Mouse (Mus musculus): ENCODE measurements at regions not wholly inside any gene's neighbourhood (a gene's known extent, or its start where the extent isn't known, plus 50 kb on each side); places are given as distances from the start of the nearest gene placed in this dataset.

- ATAC-seq (ENCODE audit: low FRiP score, low TSS enrichment) (no peak), DNase-seq (no peak)
- H3K9ac ChIP-seq (replicated peaks; ENCODE audit: low read length), result no peak overlapping the region
- no peak overlapping the region for H3K4me3 ChIP-seq (replicated peaks; ENCODE audit: low read depth, low read length)
- no peaks in the 10 kb centered on the region for H3K9me3 ChIP-seq (ENCODE audit: control insufficient read depth, low read length)
- no peaks in the 10 kb centered on the region for H3K27me3 ChIP-seq (ENCODE audit: control insufficient read depth, insufficient read depth, low read length)
- H3K36me3 ChIP-seq (ENCODE audit: control insufficient read depth, insufficient read depth, low read length), result no peaks in the 10 kb centered on the region
- H3K27ac ChIP-seq (replicated peaks; ENCODE audit: low read depth, low read length), result no peak overlapping the region
- H3K4me1 ChIP-seq (ENCODE audit: control insufficient read depth, insufficient read depth, low read length), result no peaks in the 10 kb centered on the region
- 84% methylated on average over 11 of the region's 11 CpGs for WGBS
- H3K4me2 ChIP-seq (ENCODE audit: low read length), result no peak overlapping the region
Observed at GRCm38 (mm10) chr3:149216759-149217400, 226.5 kb upstream of the Adgrl2 start.

GRCm38 (mm10) chr3:149215691-149216090 is 225.3 kb upstream of the Adgrl2 start:
- no peak overlapping the region for H3K27ac ChIP-seq (replicated peaks; ENCODE audit: low read depth, low read length)
- no peak overlapping the region for H3K4me3 ChIP-seq (replicated peaks; ENCODE audit: low read depth, low read length)
- ATAC-seq (ENCODE audit: low FRiP score, low TSS enrichment) (no peak), DNase-seq (no peak)
- H3K9ac ChIP-seq (replicated peaks; ENCODE audit: low read length), result no peak overlapping the region
- H3K4me2 ChIP-seq (ENCODE audit: low read length), result no peak overlapping the region
- no peaks in the 10 kb centered on the region for H3K9me3 ChIP-seq (ENCODE audit: control insufficient read depth, low read length)
- H3K36me3 ChIP-seq (ENCODE audit: control insufficient read depth, insufficient read depth, low read length), result no peaks in the 10 kb centered on the region
- no peaks in the 10 kb centered on the region for H3K4me1 ChIP-seq (ENCODE audit: control insufficient read depth, insufficient read depth, low read length)
- 54% methylated on average over 2 of the region's 2 CpGs for WGBS
- H3K27me3 ChIP-seq (ENCODE audit: control insufficient read depth, insufficient read depth, low read length), result no peaks in the 10 kb centered on the region

GRCm38 (mm10) chr3:149211909-149212308 is 221.6 kb upstream of the Adgrl2 start:
- no peak overlapping the region for H3K4me2 ChIP-seq (ENCODE audit: low read length)
- H3K9ac ChIP-seq (replicated peaks; ENCODE audit: low read length), result no peak overlapping the region
- H3K27me3 ChIP-seq (ENCODE audit: control insufficient read depth, insufficient read depth, low read length), result no peaks in the 10 kb centered on the region
- H3K4me3 ChIP-seq (replicated peaks; ENCODE audit: low read depth, low read length), result no peak overlapping the region
- DNase-seq (no peak), ATAC-seq (ENCODE audit: low FRiP score, low TSS enrichment) (no peak)
- H3K36me3 ChIP-seq (ENCODE audit: control insufficient read depth, insufficient read depth, low read length), result no peaks in the 10 kb centered on the region
- no peaks in the 10 kb centered on the region for H3K9me3 ChIP-seq (ENCODE audit: control insufficient read depth, low read length)
- no peaks in the 10 kb centered on the region for H3K4me1 ChIP-seq (ENCODE audit: control insufficient read depth, insufficient read depth, low read length)
- 90% methylated on average over 7 of the region's 7 CpGs for WGBS
- H3K27ac ChIP-seq (replicated peaks; ENCODE audit: low read depth, low read length), result no peak overlapping the region

- H3K9me3 ChIP-seq (ENCODE audit: control insufficient read depth, low read length), result no peaks in the 10 kb centered on the region
- H3K9ac ChIP-seq (replicated peaks; ENCODE audit: low read length), result no peak overlapping the region
- no peak overlapping the region for H3K4me3 ChIP-seq (replicated peaks; ENCODE audit: low read depth, low read length)
- no peak overlapping the region for H3K4me2 ChIP-seq (ENCODE audit: low read length)
- no peaks in the 10 kb centered on the region for H3K4me1 ChIP-seq (ENCODE audit: control insufficient read depth, insufficient read depth, low read length)
- H3K36me3 ChIP-seq (ENCODE audit: control insufficient read depth, insufficient read depth, low read length), result no peaks in the 10 kb centered on the region
- DNase-seq (no peak), ATAC-seq (ENCODE audit: low FRiP score, low TSS enrichment) (no peak)
- H3K27me3 ChIP-seq (ENCODE audit: control insufficient read depth, insufficient read depth, low read length), result no peaks in the 10 kb centered on the region
- 91% methylated on average over 2 of the region's 2 CpGs for WGBS
- H3K27ac ChIP-seq (replicated peaks; ENCODE audit: low read depth, low read length), result no peak overlapping the region
Observed at GRCm38 (mm10) chr3:149209260-149209659, 218.9 kb upstream of the Adgrl2 start.

- H3K4me3 ChIP-seq (replicated peaks; ENCODE audit: low read depth, low read length), result no peak overlapping the region
- H3K4me2 ChIP-seq (ENCODE audit: low read length), result no peak overlapping the region
- H3K27me3 ChIP-seq (ENCODE audit: control insufficient read depth, insufficient read depth, low read length), result no peaks in the 10 kb centered on the region
- ATAC-seq (ENCODE audit: low FRiP score, low TSS enrichment), result no peak
- no peaks in the 10 kb centered on the region for H3K36me3 ChIP-seq (ENCODE audit: control insufficient read depth, insufficient read depth, low read length)
- 87% methylated on average over 5 of the region's 5 CpGs for WGBS
- no peaks in the 10 kb centered on the region for H3K9me3 ChIP-seq (ENCODE audit: control insufficient read depth, low read length)
- no peak for DNase-seq
- H3K9ac ChIP-seq (replicated peaks; ENCODE audit: low read length), result no peak overlapping the region
- no peaks in the 10 kb centered on the region for H3K4me1 ChIP-seq (ENCODE audit: control insufficient read depth, insufficient read depth, low read length)
- H3K27ac ChIP-seq (replicated peaks; ENCODE audit: low read depth, low read length), result no peak overlapping the region
Observed at GRCm38 (mm10) chr3:149203451-149203850, 213.1 kb upstream of the Adgrl2 start.

- WGBS, result 90% methylated on average over 8 of the region's 8 CpGs
- H3K36me3 ChIP-seq (ENCODE audit: control insufficient read depth, insufficient read depth, low read length), result no peaks in the 10 kb centered on the region
Observed at GRCm38 (mm10) chr3:149196477-149197185, 206.3 kb upstream of the Adgrl2 start.

GRCm38 (mm10) chr3:149190856-149191576 is 200.7 kb upstream of the Adgrl2 start:
- Histone ChIP-seq H3K27me3 (ENCODE audit: control insufficient read depth, insufficient read depth, low read length) (no peaks in the 10 kb centered on the region), H3K9ac (replicated peaks; ENCODE audit: low read length) (no peak overlapping the region; the same call in 1 of the 2 replicates), H3K4me1 (ENCODE audit: control insufficient read depth, insufficient read depth, low read length) (no peaks in the 10 kb centered on the region), H3K4me3 (replicated peaks; ENCODE audit: low read depth, low read length) (peak overlapping the region; percentile 27), H3K27ac (replicated peaks; ENCODE audit: low read depth, low read length) (no peak overlapping the region), H3K36me3 (ENCODE audit: control insufficient read depth, insufficient read depth, low read length) (no peaks in the 10 kb centered on the region), H3K9me3 (ENCODE audit: control insufficient read depth, low read length) (no peaks in the 10 kb centered on the region), H3K4me2 (ENCODE audit: low read length) (peak overlapping the region; percentile 53)
- ATAC-seq (ENCODE audit: low FRiP score, low TSS enrichment) (peak; percentile 43; the same call in 1 of the 2 replicates), DNase-seq (peak; percentile 61)
- WGBS, result 18% methylated on average over 19 of the region's 19 CpGs

More at GRCm38 (mm10) chr3:149196477-149197185, 206.3 kb upstream of the Adgrl2 start:
- Histone ChIP-seq H3K27ac (replicated peaks; ENCODE audit: low read depth, low read length) (no peak overlapping the region), H3K4me3 (replicated peaks; ENCODE audit: low read depth, low read length) (no peak overlapping the region), H3K4me2 (ENCODE audit: low read length) (no peak overlapping the region), H3K9ac (replicated peaks; ENCODE audit: low read length) (no peak overlapping the region), H3K27me3 (ENCODE audit: control insufficient read depth, insufficient read depth, low read length) (no peaks in the 10 kb centered on the region), H3K4me1 (ENCODE audit: control insufficient read depth, insufficient read depth, low read length) (no peaks in the 10 kb centered on the region), H3K9me3 (ENCODE audit: control insufficient read depth, low read length) (no peaks in the 10 kb centered on the region)
- no peak for DNase-seq
- ATAC-seq (ENCODE audit: low FRiP score, low TSS enrichment), result no peak

GRCm38 (mm10) chr3:149184136-149184551 is 193.8 kb upstream of the Adgrl2 start:
- Histone ChIP-seq H3K27ac (replicated peaks; ENCODE audit: low read depth, low read length) (no peak overlapping the region), H3K4me3 (replicated peaks; ENCODE audit: low read depth, low read length) (no peak overlapping the region), H3K4me2 (ENCODE audit: low read length) (peak overlapping the region; percentile 27), H3K4me1 (ENCODE audit: control insufficient read depth, insufficient read depth, low read length) (peaks cover 8% of the 10 kb centered on the region), H3K9me3 (ENCODE audit: control insufficient read depth, low read length) (no peaks in the 10 kb centered on the region), H3K9ac (replicated peaks; ENCODE audit: low read length) (no peak overlapping the region), H3K27me3 (ENCODE audit: control insufficient read depth, insufficient read depth, low read length) (no peaks in the 10 kb centered on the region), H3K36me3 (ENCODE audit: control insufficient read depth, insufficient read depth, low read length) (no peaks in the 10 kb centered on the region)
- no peak; the same call in 1 of the 2 replicates for ATAC-seq (ENCODE audit: low FRiP score, low TSS enrichment)
- peak; percentile 65 for DNase-seq
- 19% methylated on average over 12 of the region's 12 CpGs for WGBS

Data from midbrain, embryonic 14.5 days (tissue).